Mouse (Mus musculus) liver, adult 2 months (tissue): ENCODE measurements around the gene Exosc5. TPM values are rescaled to one million over a fixed set of nuclear protein-coding genes. Genes with fewer than 3 reads are reported as not detected.

Experiments used
- DNase-seq: peaks from one replicate; pipeline ENCODE4 v3.0.0-alpha.2; 2011; ENCODE audit warnings: low read depth, low spot score; ENCODE audit errors: extremely low read depth
- H3K27ac ChIP-seq: fragments of 200-500 bp; replicated peaks from 2 replicates; pipeline ENCODE4 v1.5.1; 2012; ENCODE audit warnings: low read depth, mild to moderate bottlenecking, control low read depth, inconsistent platforms, low read length; ENCODE audit not compliant: insufficient read depth
- H3K27me3 ChIP-seq: fragments of 200-500 bp; 2 replicates; pipeline ENCODE4 v1.6.1; 2012; ENCODE audit warnings: mild to moderate bottlenecking, moderate library complexity, low read length, inconsistent platforms; ENCODE audit not compliant: control insufficient read depth, insufficient read depth
- H3K36me3 ChIP-seq: fragments of 200-500 bp; 2 replicates; pipeline ENCODE4 v1.6.1; 2012; ENCODE audit warnings: low read length, inconsistent platforms; ENCODE audit not compliant: control insufficient read depth, insufficient read depth
- H3K4me1 ChIP-seq: fragments of 200-500 bp; 2 replicates; pipeline ENCODE4 v1.6.1; 2011; ENCODE audit warnings: low read length; ENCODE audit not compliant: control insufficient read depth, insufficient read depth
- H3K4me3 ChIP-seq: fragments of 200-500 bp; 2 replicates; pipeline ENCODE4 v1.5.1; 2011; ENCODE audit warnings: low read depth, mild to moderate bottlenecking, control low read depth, low read length, moderate library complexity; ENCODE audit not compliant: insufficient read depth
- H3K79me2 ChIP-seq: fragments of 200-500 bp; 2 replicates; pipeline ENCODE4 v1.6.1; 2012; ENCODE audit warnings: inconsistent platforms, mild to moderate bottlenecking, low read length, moderate library complexity; ENCODE audit not compliant: control insufficient read depth, insufficient read depth
- H3K9ac ChIP-seq: fragments of 200-500 bp; 2 replicates; pipeline ENCODE4 v1.6.1; 2012; ENCODE audit warnings: low read depth, mild to moderate bottlenecking, control low read depth, inconsistent platforms, low read length
- CTCF ChIP-seq: fragments of 200-500 bp; IDR thresholded peaks from 2 replicates; pipeline ENCODE4 v1.5.1; 2011; ENCODE audit warnings: low read depth, low read length, control low read depth
- POLR2A ChIP-seq: fragments of 200-500 bp; IDR thresholded peaks from 2 replicates; pipeline ENCODE4 v1.6.1; 2011; ENCODE audit warnings: low read length, control low read depth; ENCODE audit not compliant: insufficient read depth; ENCODE audit errors: extremely low read depth
- WGBS: fragments of 180-500 bp; shearing (Covaris S2); methylation state at CpG from one replicate; pipeline ENCODE4 v1.1.7; 2018; 5-methylcytosine and 5-hydroxymethylcytosine counted together
- polyA plus RNA-seq: library from polyadenylated mRNA; depleted of rRNA; stranded (reverse); fragments of >200 nt; gene quantifications from 2 replicates; pipeline ENCODE4 v1.2.3, GENCODE M21; 2012
- total RNA-seq: library from RNA; depleted of rRNA; stranded (reverse); fragments of >200 nt; gene quantifications from 2 replicates; pipeline ENCODE4 v1.2.3, GENCODE M21; 2014

Exosc5 gene
- total and polyA plus RNA-seq, 2 experiments, result 30.4 to 75.1 TPM

DNA sequence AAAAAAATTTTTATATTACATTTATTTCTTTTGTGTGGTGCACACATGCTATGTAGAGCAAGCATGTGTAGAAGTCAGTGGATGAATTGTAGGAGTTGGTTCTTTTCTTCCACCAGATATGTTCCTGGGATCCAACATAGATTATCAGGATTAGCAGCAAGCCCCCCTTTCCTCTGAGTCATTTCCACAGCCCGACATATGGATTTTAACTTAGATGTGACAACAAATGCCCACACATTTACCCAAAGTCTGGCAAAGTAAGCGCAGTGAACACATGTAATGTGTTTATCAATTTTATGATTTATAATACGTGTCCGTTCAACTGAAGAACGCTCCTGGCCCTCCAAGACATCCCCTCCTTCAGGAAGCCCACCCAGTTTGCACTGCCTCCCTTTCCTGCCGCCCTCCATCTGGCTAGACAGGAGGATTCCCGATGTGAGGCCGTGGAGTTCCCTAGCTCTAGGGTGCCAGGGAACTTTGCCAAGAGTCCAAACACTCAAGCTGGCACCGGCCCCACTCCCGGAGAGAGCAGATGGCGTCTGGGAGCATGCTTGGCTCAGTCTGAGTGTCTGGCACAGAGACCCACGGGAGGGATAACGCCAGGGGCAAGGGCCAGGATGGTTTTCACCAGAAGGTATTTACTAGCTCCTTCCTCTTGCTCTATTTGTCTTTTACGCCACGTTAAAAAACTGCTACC lies 17.3 kb downstream of the Exosc5 start:
- Histone ChIP-seq H3K27me3 (peaks cover 4% of the 10 kb centered on the region; the same call in 1 of the 2 replicates), H3K4me1 (peaks cover 4% of the 10 kb centered on the region), H3K4me3 (no peak overlapping the region), H3K36me3 (no peaks in the 10 kb centered on the region), H3K9ac (no peak overlapping the region), H3K79me2 (no peaks in the 10 kb centered on the region), H3K27ac (no peak overlapping the region)
- peak; percentile 83 for DNase-seq
- TF ChIP-seq CTCF, result no peak
- WGBS, result 24% methylated on average over 15 of the region's 15 CpGs

DNA sequence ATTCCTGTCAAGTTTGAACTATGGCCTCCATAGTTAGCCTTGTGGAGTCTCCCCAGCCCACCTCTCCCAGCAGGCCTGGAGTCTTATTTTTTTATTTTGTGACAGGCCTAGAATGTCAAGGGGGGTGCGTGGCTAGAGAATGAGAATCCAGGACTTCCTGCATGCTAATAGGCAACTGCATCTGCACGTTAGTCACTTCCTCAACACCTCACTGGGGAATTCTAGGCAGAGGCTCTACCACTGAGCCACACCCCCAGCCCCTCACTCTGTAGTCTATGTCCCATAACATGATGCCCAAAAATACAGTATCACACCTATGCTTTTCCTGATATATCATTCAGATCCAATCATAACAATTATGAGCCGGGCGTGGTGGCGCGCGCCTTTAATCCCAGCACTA lies 18.0 kb downstream of the Exosc5 start:
- 91% methylated on average over 7 of the region's 7 CpGs for WGBS
- H3K4me3 ChIP-seq, result no peak overlapping the region
- H3K36me3 ChIP-seq, result no peaks in the 10 kb centered on the region
- H3K79me2 ChIP-seq, result no peaks in the 10 kb centered on the region
- DNase-seq, result no peak
- peaks cover 4% of the 10 kb centered on the region for H3K4me1 ChIP-seq
- TF ChIP-seq POLR2A (no peak), CTCF (no peak)
- H3K27ac ChIP-seq, result no peak overlapping the region
- peaks cover 4% of the 10 kb centered on the region; the same call in 1 of the 2 replicates for H3K27me3 ChIP-seq
- H3K9ac ChIP-seq, result no peak overlapping the region

DNA sequence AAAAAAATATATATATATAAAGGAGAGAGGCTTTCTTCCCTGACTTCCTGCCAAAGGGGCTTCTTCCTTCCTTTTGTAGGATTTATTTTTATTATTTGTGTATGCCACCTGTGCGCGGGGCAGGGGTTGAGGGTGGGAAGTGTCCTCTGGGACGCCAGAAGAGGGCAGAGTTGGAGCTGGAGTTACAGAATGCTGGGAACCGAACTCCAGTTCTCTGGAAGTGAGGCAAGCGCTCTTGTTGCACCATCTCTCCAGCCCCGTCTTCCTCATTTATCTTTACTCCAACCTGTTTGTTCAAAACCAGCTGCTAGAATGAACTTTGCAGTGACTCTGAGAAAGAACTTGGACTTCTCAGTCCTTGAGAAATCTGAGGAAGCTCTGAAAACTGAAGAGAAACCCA lies 21.0 kb downstream of the Exosc5 start:
- DNase-seq, result peak; percentile 45
- Histone ChIP-seq H3K9ac (no peak overlapping the region), H3K36me3 (no peaks in the 10 kb centered on the region), H3K27ac (no peak overlapping the region), H3K4me1 (peaks cover 6% of the 10 kb centered on the region), H3K27me3 (peaks cover 1% of the 10 kb centered on the region; the same call in 1 of the 2 replicates), H3K79me2 (no peaks in the 10 kb centered on the region), H3K4me3 (no peak overlapping the region)
- WGBS, result 6% methylated on average over 6 of the region's 6 CpGs
- no peak for TF ChIP-seq POLR2A
- TF ChIP-seq CTCF, result peak; percentile 50

DNA sequence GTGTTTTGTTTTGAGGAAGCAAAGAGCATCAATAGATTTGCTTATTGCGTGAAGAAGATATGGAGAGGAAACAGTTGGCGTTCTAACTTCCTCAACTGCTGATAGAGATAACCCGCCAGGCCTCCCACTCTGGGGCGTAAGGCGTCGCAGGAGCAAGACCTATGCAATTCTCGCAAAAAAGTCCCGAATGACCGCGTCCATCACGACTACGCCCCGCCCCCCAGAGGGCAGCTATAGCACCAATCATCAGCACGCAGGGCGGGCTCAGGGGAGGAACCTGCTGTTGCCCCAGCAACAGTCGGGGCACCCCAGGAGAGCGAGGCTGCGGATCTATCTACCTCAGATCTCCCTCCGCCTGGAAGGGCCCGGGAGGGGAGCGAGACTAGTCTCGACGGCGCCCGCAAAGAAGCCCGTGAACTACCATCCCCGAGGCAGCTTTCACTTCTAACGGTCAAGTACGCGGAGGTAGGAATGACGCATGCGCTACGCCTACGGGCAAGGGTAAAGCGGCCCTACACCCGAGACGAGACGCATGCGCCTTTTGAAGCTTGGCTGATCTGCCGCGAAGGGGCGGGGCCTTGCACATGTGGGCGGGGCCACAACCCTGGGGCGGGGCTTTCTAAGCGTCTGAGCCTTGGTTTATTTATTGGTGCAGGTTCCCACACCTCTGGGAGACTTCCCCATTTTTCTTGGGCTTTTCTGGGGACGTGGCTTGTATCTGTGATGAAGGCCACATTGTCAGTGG lies 21.7 kb downstream of the Exosc5 start, which contains the start of gene B9d2:
B9d2 (plus strand) TSS at position 267 of the 745 bp plus-strand sequence.
- peak; percentile 81 for DNase-seq
- H3K36me3 ChIP-seq, result no peaks in the 10 kb centered on the region
- no peaks in the 10 kb centered on the region for H3K79me2 ChIP-seq
- H3K27ac ChIP-seq, result peak within 1 kb of the TSS; percentile 91
- H3K4me3 ChIP-seq, result peak within 1 kb of the TSS; percentile 81
- H3K27me3 ChIP-seq, result no peaks in the 10 kb centered on the region
- H3K9ac ChIP-seq, result peak within 1 kb of the TSS; percentile 80
- TF ChIP-seq CTCF (no peak), POLR2A (0 out of 2 replicates have a peak, but pooled peaks have one; percentile 29)
- WGBS, result under 1% methylated on average over 46 of the region's 46 CpGs
- peaks cover 6% of the 10 kb centered on the region for H3K4me1 ChIP-seq

DNA sequence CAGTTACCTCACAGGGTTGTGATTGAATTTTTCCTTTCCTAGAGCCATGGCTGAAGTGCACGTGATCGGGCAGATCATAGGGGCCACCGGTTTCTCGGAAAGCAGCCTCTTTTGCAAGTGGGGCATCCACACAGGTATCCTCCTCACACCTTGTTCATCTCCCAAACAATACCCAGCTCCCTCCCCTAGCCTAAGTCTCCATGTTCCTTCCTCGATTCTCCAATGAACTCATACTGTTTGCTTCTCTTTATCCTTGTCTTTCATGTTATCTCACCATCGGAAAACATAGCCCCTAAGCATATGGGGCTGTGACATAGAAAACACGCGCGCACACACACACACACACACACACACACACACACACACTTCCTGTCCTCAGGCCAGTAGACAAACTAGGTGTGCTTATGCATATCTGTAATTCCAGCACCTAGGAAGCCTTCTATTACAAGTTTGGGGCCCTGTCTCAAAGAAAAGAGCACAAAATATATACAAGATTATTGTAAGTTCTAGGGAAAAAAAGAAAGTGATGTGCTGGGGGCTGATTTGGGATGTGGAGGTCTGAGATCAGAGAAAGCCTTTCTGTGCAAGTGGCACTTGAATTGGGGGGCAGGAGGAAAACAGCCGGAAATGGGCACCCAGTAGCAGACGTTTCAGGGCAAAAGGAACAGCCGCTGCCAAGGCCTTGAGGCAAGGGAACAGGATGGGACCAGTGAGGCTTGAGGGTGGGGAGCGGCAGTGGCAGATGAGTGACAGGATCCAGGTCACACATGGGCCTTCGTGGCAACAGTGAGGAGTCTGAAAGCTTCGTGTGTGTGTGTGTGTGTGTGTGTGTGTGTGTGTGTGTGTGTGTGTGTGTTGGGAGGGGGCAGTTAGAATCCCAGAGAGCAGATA lies 22.6 kb downstream of the Exosc5 start:
- Histone ChIP-seq H3K36me3 (no peaks in the 10 kb centered on the region), H3K9ac (no peak overlapping the region), H3K4me1 (peaks cover 5% of the 10 kb centered on the region; the same call in 1 of the 2 replicates), H3K4me3 (no peak overlapping the region), H3K79me2 (no peaks in the 10 kb centered on the region), H3K27me3 (no peaks in the 10 kb centered on the region), H3K27ac (no peak overlapping the region)
- WGBS, result 67% methylated on average over 15 of the region's 15 CpGs
- TF ChIP-seq POLR2A (no peak), CTCF (no peak)
- no peak for DNase-seq
